Mouse (Mus musculus) c-Kit-negative CD71-positive TER-119-positive erythroid progenitor cells, embryonic 14.5 days (primary cell): ENCODE measurements around the gene Lrrc75b.

Experiments
- DNase-seq: peaks from one replicate; pipeline ENCODE4 v3.0.0-alpha.2; 2013; ENCODE audit warnings: low read depth, low spot score

The Lrrc75b gene

DNA sequence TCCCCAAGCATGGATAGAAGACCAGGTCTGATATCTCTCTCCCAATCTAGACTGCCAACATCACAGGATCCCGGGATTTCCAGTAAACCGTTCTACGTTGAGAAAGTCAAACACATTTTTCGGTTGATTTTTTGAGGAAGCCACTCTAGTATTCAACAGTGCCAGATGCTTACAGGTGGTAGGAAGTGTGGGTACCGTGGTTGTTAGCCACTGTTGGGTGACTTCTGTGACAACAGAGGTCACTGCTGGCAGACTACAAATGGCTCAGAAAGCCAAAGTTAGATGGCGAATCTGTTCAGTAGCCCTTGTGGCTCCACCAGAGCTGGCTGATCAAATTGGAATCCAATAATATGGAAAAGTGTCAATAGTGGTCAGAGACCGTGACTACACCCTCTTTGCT is 56.4 kb downstream of the Lrrc75b start:
- no peak for DNase-seq

DNA sequence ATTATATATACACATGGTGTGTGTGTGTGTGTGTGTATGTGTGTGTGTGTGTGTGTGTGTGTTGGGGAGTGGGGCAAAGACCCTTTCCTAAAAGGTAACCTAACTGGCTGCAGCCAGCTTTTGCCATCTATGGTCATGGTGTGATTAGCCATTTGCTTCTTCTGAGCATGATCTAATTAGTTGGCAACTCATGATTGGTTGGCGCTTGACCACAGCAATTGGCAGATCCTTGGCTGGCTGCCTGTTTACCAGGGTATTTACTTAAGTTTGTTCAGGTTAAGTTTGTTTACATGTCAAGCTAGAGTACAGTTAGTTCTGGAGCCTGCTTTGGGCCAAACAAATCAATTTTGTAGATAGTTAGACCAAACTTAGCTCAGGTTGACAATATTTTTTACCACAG is 58.5 kb downstream of the Lrrc75b start:
- DNase-seq = no peak

- no peak for DNase-seq
These were observed 59.8 kb downstream of the Lrrc75b start for GRCm38 (mm10) chr10:75500345-75500744.
